Mouse (Mus musculus) olfactory bulb, adult 2 months (tissue): Measurements from ENCODE around the gene Rhobtb1. TPM values are rescaled to one million over a fixed set of nuclear protein-coding genes. Genes with fewer than 3 reads are reported as not detected.

Source experiments
- H3K27ac ChIP-seq: fragments of 200-500 bp; 2 replicates; pipeline ENCODE4 v1.5.1; 2012; ENCODE audit warnings: low read depth, low read length; ENCODE audit not compliant: insufficient read depth
- H3K4me1 ChIP-seq: fragments of 200-500 bp; 2 replicates; pipeline ENCODE4 v1.6.1; 2012; ENCODE audit warnings: low read length; ENCODE audit not compliant: control insufficient read depth, insufficient read depth
- H3K4me3 ChIP-seq: fragments of 200-500 bp; 2 replicates; pipeline ENCODE4 v1.5.1; 2012; ENCODE audit warnings: mild to moderate bottlenecking, low read depth, low read length, moderate library complexity; ENCODE audit not compliant: insufficient read depth
- CTCF ChIP-seq: fragments of 200-500 bp; IDR thresholded peaks from 2 replicates; pipeline ENCODE4 v1.5.1; 2012; ENCODE audit warnings: low read depth, mild to moderate bottlenecking, low read length, moderate library complexity; ENCODE audit not compliant: insufficient read depth
- POLR2A ChIP-seq: fragments of 200-500 bp; IDR thresholded peaks from 2 replicates; pipeline ENCODE4 v1.6.1; 2012; ENCODE audit warnings: mild to moderate bottlenecking, low read depth, low read length, moderate library complexity; ENCODE audit not compliant: insufficient read depth
- WGBS: fragments of 180-500 bp; shearing (Covaris S2); methylation state at CpG from one replicate; pipeline ENCODE4 v1.1.7; 2018; 5-methylcytosine and 5-hydroxymethylcytosine counted together
- polyA plus RNA-seq: library from polyadenylated mRNA; stranded (reverse); fragments of >200 nt; gene quantifications from 2 replicates; pipeline ENCODE4 v1.2.4, GENCODE M21; 2012; ENCODE audit warnings: low replicate concordance; ENCODE audit not compliant: missing spikeins, insufficient read depth, insufficient read length

Gene Rhobtb1
- polyA plus RNA-seq, 1 experiment, result not detected

- H3K27ac ChIP-seq, result no peak overlapping the region
- H3K4me3 ChIP-seq, result no peak overlapping the region
- TF ChIP-seq CTCF (no peak), POLR2A (no peak)
- H3K4me1 ChIP-seq, result peaks cover 20% of the 10 kb centered on the region
- WGBS, result 91% methylated on average over 11 of the region's 11 CpGs
Measured at GRCm38 (mm10) chr10:69336219-69336618, 185.0 kb downstream of the Rhobtb1 start.

GRCm38 (mm10) chr10:69340001-69340400, 188.8 kb downstream of the Rhobtb1 start:
- TF ChIP-seq POLR2A (no peak), CTCF (no peak)
- 92% methylated on average over 6 of the region's 6 CpGs for WGBS

More at GRCm38 (mm10) chr10:69340001-69340400, 188.8 kb downstream of the Rhobtb1 start:
- Histone ChIP-seq H3K4me1 (peaks cover 13% of the 10 kb centered on the region), H3K27ac (no peak overlapping the region), H3K4me3 (no peak overlapping the region)

Other genes with a start within 250 kb of the Rhobtb1 start
- gene A930033H14Rik, start 61.7 kb downstream of the Rhobtb1 start, polyA plus RNA-seq, result not detected in 2 replicates
- gene Cdk1, start 201.5 kb downstream of the Rhobtb1 start, polyA plus RNA-seq, result not detected in 2 replicates
- gene Ank3, start 247.3 kb downstream of the Rhobtb1 start, polyA plus RNA-seq, result 54.9 and 212 TPM in 2 replicates